Mouse (Mus musculus) stomach, postnatal 0 days (tissue): ENCODE data around the gene Rabif.

Experiments used
- CTCF ChIP-seq: IDR thresholded peaks from 2 replicates; pipeline ENCODE4 v1.5.1; 2016; ENCODE audit warnings: antibody characterized with exemption, low read depth, mild to moderate bottlenecking, moderate library complexity
- EP300 ChIP-seq: optimal IDR thresholded peaks from 2 replicates; pipeline ENCODE3; 2016; ENCODE audit warnings: antibody characterized with exemption

- TF ChIP-seq EP300 (no peak), CTCF (no peak)
Observed at GRCm38 (mm10) chr1:134493956-134494355, 492 bp upstream of the Rabif start.
